29 mouse cellular contexts compared by ENCODE assay signal in genomic region chr9:107344027-107344426, GRCm38 (mm10). TPM values are rescaled to one million over a fixed set of nuclear protein-coding genes. Genes with fewer than 3 reads are reported as not detected.
DNase-seq lines count a peak whose midpoint lies in the region; ATAC-seq lines count a peak whose summit lies in the region.
"Had no signal": no experiment of that assay in that cellular context is flagged by ENCODE, and none has a peak within 500 bp of the region (broad histone marks: within the 10 kb centered on the region; RNA-seq: fewer than 3 reads in every experiment).

No protein-coding gene starts in this region.

- H3K27me3 ChIP-seq in hindbrain, embryonic 12.5 days, result peaks cover 14% of the 10 kb centered on the region
- H3K27me3 ChIP-seq in hindbrain, embryonic 10.5 days (ENCODE audit: insufficient read depth, poor library complexity, severe bottlenecking), result peaks cover 32% of the 10 kb centered on the region
- H3K27me3 ChIP-seq in neural tube, embryonic 15.5 days (replicated peaks), result no peaks in the 10 kb centered on the region
- H3K27me3 ChIP-seq: hindbrain, embryonic 15.5 days; Patski had no signal

- H3K36me3 ChIP-seq in hindbrain, embryonic 12.5 days, result no peaks in the 10 kb centered on the region
- no peaks in the 10 kb centered on the region for H3K36me3 ChIP-seq in hindbrain, embryonic 10.5 days
- peaks cover 6% of the 10 kb centered on the region; the same call in 1 of the 2 replicates for H3K36me3 ChIP-seq in neural tube, embryonic 15.5 days
- H3K36me3 ChIP-seq: embryonic facial prominence, embryonic 15.5 days; G1E; heart, embryonic 12.5 days; hindbrain, embryonic 15.5 days; limb, embryonic 12.5 days; midbrain, embryonic 10.5 days had no signal

- no peak for ATAC-seq in hindbrain, embryonic 12.5 days (ENCODE audit: low FRiP score)
- no peak for ATAC-seq in neural tube, embryonic 15.5 days (ENCODE audit: low FRiP score)
- ATAC-seq: forebrain, embryonic 14.5 days; intestine, embryonic 16.5 days; liver, postnatal 0 days; lung, postnatal 0 days; midbrain, embryonic 16.5 days; Patski had no signal

- DNase-seq in cerebellum, adult 18-20 months, result peak; percentile 48 to 59
- DNase-seq in cerebellum, postnatal 4 days (ENCODE audit: low spot score in 2 of 2), result no peak
- no peak for DNase-seq in hindbrain, embryonic 10.5 days (ENCODE audit: low spot score)
- DNase-seq in neural tube, embryonic 10.5 days (ENCODE audit: extremely low spot score, low spot score), result no peak
- DNase-seq in right cerebral cortex, postnatal 14 days, result no peak
- no peak for DNase-seq in retina, postnatal 1 day
- DNase-seq: adrenal gland, adult 8-10 months; B cell, adult 2 months; embryo, embryonic 11 days; layer of hippocampus, adult 9-11 months; liver, postnatal 0 days; thymus, adult 2 months; thymus, postnatal 4 days had no signal

- no peak overlapping the region for H3K4me3 ChIP-seq in hindbrain, embryonic 12.5 days
- no peak overlapping the region for H3K4me3 ChIP-seq in hindbrain, embryonic 10.5 days
- no peak overlapping the region for H3K4me3 ChIP-seq in neural tube, embryonic 15.5 days (replicated peaks)
- H3K4me3 ChIP-seq: embryonic facial prominence, embryonic 15.5 days; heart, embryonic 12.5 days; hindbrain, embryonic 15.5 days; limb, embryonic 12.5 days; midbrain, embryonic 10.5 days; myocyte had no signal

- H3K4me2 ChIP-seq in hindbrain, embryonic 12.5 days (replicated peaks), result no peak overlapping the region
- H3K4me2 ChIP-seq in neural tube, embryonic 15.5 days, result no peak overlapping the region
- H3K4me2 ChIP-seq: embryonic facial prominence, embryonic 15.5 days; heart, embryonic 12.5 days; hindbrain, embryonic 15.5 days; limb, embryonic 12.5 days; liver, embryonic 11.5 days had no signal

- no peaks in the 10 kb centered on the region for H3K9me3 ChIP-seq in hindbrain, embryonic 12.5 days (replicated peaks)
- H3K9me3 ChIP-seq in hindbrain, embryonic 10.5 days, result no peaks in the 10 kb centered on the region
- H3K9me3 ChIP-seq in neural tube, embryonic 15.5 days (replicated peaks), result no peaks in the 10 kb centered on the region
- H3K9me3 ChIP-seq: embryonic facial prominence, embryonic 15.5 days; G1E; heart, embryonic 12.5 days; hindbrain, embryonic 15.5 days; limb, embryonic 12.5 days; midbrain, embryonic 10.5 days had no signal

- H3K27ac ChIP-seq in hindbrain, embryonic 12.5 days, result no peak overlapping the region
- H3K27ac ChIP-seq in hindbrain, embryonic 10.5 days, result no peak overlapping the region
- H3K27ac ChIP-seq in neural tube, embryonic 15.5 days (replicated peaks), result no peak overlapping the region
- H3K27ac ChIP-seq: embryonic facial prominence, embryonic 15.5 days; hindbrain, embryonic 15.5 days; limb, embryonic 12.5 days; midbrain, embryonic 10.5 days; stomach, postnatal 0 days had no signal

- 0 out of 2 replicates have a peak overlapping the region, but pooled peaks have one; percentile 13 for H3K9ac ChIP-seq in hindbrain, embryonic 12.5 days
- H3K9ac ChIP-seq in neural tube, embryonic 15.5 days (replicated peaks), result 0 out of 2 replicates have a peak overlapping the region, but pooled peaks have one; percentile 5
- H3K9ac ChIP-seq: embryonic facial prominence, embryonic 15.5 days; heart, embryonic 12.5 days; hindbrain, embryonic 15.5 days; limb, embryonic 12.5 days; liver, postnatal 0 days had no signal

- H3K4me1 ChIP-seq in hindbrain, embryonic 12.5 days, result peaks cover 12% of the 10 kb centered on the region
- peaks cover 25% of the 10 kb centered on the region for H3K4me1 ChIP-seq in hindbrain, embryonic 10.5 days (replicated peaks)
- peaks cover 33% of the 10 kb centered on the region for H3K4me1 ChIP-seq in neural tube, embryonic 15.5 days

- 65% methylated on average over 6 of the region's 6 CpGs for WGBS in hindbrain, embryonic 12.5 days
- 70% methylated on average over 6 of the region's 6 CpGs for WGBS in hindbrain, embryonic 10.5 days
- WGBS in neural tube, embryonic 15.5 days, result 73% methylated on average over 6 of the region's 6 CpGs

RNA-seq across cellular contexts. Expression of gene 6430571L13Rik, which starts 3.6 kb away (rescaled TPM):
- polyA plus RNA-seq in hindbrain, embryonic 12.5 days (2016; fragmentation: Nextera tagmentation; extraction: Ambion mirVana), result 3.6 and 4.7 TPM in 2 replicates
- 1.4 and 2.6 TPM in 2 replicates for polyA plus RNA-seq in hindbrain, embryonic 10.5 days (2016; fragmentation: Nextera tagmentation; extraction: Ambion mirVana)
- polyA plus RNA-seq in neural tube, embryonic 15.5 days (2015; fragmentation: Nextera tagmentation; extraction: Ambion mirVana), result 7.8 and 9.1 TPM in 2 replicates

RNA-seq across cellular contexts. Expression of gene Hemk1, which starts 5.9 kb away (rescaled TPM):
- polyA plus RNA-seq in hindbrain, embryonic 12.5 days (2016; fragmentation: Nextera tagmentation; extraction: Ambion mirVana), result 12.1 and 14.1 TPM in 2 replicates
- polyA plus RNA-seq in hindbrain, embryonic 10.5 days (2016; fragmentation: Nextera tagmentation; extraction: Ambion mirVana), result 12.1 and 13.4 TPM in 2 replicates
- polyA plus RNA-seq in neural tube, embryonic 15.5 days (2015; fragmentation: Nextera tagmentation; extraction: Ambion mirVana), result 16.3 and 18.2 TPM in 2 replicates

RNA-seq across cellular contexts. Expression of gene Cish, which starts 48.2 kb away (rescaled TPM):
- polyA plus RNA-seq in hindbrain, embryonic 12.5 days (2016; fragmentation: Nextera tagmentation; extraction: Ambion mirVana), result 6.8 and 8.0 TPM in 2 replicates
- polyA plus RNA-seq in hindbrain, embryonic 10.5 days (2016; fragmentation: Nextera tagmentation; extraction: Ambion mirVana), result 8.8 and 9.7 TPM in 2 replicates
- 12.6 and 15.5 TPM in 2 replicates for polyA plus RNA-seq in neural tube, embryonic 15.5 days (2015; fragmentation: Nextera tagmentation; extraction: Ambion mirVana)

RNA-seq across cellular contexts. Expression of gene Mapkapk3, which starts 54.4 kb away (rescaled TPM):
- polyA plus RNA-seq in hindbrain, embryonic 12.5 days (2016; fragmentation: Nextera tagmentation; extraction: Ambion mirVana), result 3.9 and 5.0 TPM in 2 replicates
- 4.9 and 5.1 TPM in 2 replicates for polyA plus RNA-seq in hindbrain, embryonic 10.5 days (2016; fragmentation: Nextera tagmentation; extraction: Ambion mirVana)
- 2.2 and 9.4 TPM in 2 replicates for polyA plus RNA-seq in neural tube, embryonic 15.5 days (2015; fragmentation: Nextera tagmentation; extraction: Ambion mirVana)

RNA-seq across cellular contexts. Expression of gene Cacna2d2, which starts 55.4 kb away (rescaled TPM):
- 4.6 and 4.7 TPM in 2 replicates for polyA plus RNA-seq in hindbrain, embryonic 12.5 days (2016; fragmentation: Nextera tagmentation; extraction: Ambion mirVana)
- 0.87 and 2.9 TPM in 2 replicates for polyA plus RNA-seq in hindbrain, embryonic 10.5 days (2016; fragmentation: Nextera tagmentation; extraction: Ambion mirVana)
- polyA plus RNA-seq in neural tube, embryonic 15.5 days (2015; fragmentation: Nextera tagmentation; extraction: Ambion mirVana), result 7.6 and 9.8 TPM in 2 replicates
- polyA plus RNA-seq: liver, postnatal 0 days had no signal

Comparison
In these comparisons a context has a peak if more than half of its experiments do, and no peak if none do; other contexts are left out.
1. DNase-seq: peak in cerebellum, adult 18-20 months (2 of 2); none in cerebellum, postnatal 4 days (0 of 2), hindbrain, embryonic 10.5 days (single experiment), neural tube, embryonic 10.5 days (single experiment), right cerebral cortex, postnatal 14 days (single experiment) and retina, postnatal 1 day (single experiment).